Mouse (Mus musculus): ENCODE results near the gene Sh2b3.
A peak's percentile ranks its signal among the peaks of the same experiment; 100 is the strongest.
"Not testable (repeated sequence)": the region's sequence is repeated elsewhere in the genome, so short reads cannot be mapped to it uniquely, and the experiment has no call there.

The Sh2b3 gene

DNA sequence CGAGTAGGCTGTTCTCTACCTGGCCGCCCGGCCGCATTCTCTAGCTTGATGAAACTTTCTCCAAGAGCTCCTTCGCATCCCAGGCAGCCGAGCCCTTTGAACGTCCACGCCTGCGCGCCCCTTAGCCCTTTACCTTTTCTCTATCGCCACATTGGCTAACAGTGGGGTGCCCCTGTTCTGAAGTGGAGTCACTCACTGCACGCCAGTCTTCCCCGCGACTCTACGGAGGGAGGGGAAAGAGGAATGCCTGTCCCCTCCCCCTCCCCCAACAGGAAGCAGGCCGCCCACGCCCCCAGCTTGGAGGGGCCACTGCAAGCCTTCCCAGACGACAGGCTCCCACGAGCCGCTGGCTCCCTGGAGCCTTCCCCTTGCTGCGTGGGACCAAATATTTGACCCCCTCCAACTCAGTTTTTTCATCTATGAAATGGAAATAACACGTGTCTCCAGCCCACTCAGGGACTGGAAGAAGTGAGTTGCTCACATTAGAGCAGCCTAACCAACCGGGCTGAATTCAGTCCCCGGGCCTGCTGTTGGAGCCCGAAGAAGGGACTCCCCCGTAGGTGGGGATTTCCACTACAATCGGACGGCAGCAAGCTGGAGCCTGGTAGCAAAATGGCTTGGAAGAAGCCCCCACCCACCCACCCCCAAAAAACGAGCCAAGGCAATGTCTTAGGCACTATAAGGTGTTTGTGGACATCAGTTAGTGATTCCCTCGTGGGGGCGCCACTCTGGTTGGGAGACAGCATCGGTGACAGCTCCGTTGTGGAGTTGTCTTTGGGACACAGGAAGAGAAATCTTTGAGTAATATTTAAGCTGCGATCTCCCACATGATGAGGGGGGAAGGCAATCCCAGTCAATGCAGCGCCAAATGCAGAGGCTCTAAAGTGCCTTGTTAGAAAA, at the start of gene Sh2b3:
Gene Sh2b3 (minus strand): TSS at position 206 of the 900 bp plus-strand sequence.
- no peak for DNase-seq (ENCODE audit: low spot score)

DNA sequence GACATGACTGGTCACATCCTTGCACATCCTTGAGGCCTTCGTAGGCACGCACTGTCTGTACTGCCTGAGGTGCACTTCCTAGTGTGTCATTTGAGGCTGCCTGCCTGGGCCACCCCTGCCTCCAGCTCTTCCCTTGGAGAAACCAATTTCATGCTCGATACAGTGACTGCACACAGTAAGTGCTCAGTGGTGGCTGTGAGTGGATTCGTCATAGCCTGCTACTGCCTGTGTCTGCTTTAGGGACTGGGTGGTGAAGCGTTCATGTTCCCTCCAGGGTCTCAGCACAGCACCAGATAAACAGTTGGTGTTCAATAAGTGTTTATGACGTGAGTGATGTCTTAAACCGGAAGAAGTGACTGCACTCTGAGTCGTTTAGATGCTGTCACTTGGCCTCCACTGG, 45.9 kb upstream of the Sh2b3 start:
- DNase-seq (ENCODE audit: low spot score): no peak

DNA sequence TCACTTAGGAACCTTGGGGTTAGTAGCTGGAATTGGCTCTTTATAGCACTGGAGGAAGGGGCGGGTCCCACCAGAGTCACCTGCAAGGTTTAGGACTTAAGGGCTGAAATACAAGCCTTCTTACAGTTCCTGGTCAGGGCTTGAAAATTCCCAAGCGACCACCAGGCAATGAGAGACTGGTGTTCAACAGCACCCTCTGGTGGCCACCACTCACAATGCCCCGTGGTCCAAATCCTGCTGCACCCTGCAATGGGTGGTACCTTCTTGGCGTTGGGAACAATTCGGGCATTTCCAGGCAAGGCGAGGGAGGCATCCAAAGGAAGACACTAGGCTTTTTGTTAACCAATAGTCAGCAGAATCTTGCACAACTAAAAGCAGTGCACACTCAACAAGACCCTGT, 41.8 kb upstream of the Sh2b3 start:
- DNase-seq (ENCODE audit: low spot score): no peak

GRCm38 (mm10) chr5:121878703-121879102, 41.3 kb upstream of the Sh2b3 start:
- DNase-seq (ENCODE audit: low spot score): no peak

DNA sequence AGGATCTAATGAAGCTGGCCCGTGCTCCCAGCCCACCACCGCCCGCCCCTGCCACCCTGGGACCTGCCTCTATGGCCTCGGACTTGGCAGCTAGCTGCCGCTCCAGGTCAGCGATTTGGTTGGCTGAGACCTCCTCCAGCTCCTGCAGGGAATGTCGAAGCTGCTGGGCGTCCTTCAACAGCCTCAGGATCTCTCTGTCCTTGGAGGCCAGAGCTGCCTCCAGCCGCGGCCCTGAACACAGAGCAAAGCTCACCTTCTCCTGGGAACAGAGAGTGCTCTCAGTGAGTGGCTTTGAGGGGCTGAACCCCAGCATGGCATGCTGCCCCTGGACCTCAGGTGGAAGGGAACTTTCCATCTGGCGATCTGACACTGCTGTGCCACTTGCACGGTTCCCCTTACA, 39.5 kb upstream of the Sh2b3 start:
- peak; percentile 23 for DNase-seq (ENCODE audit: low spot score)

- DNase-seq (ENCODE audit: low spot score): no peak
Measured at GRCm38 (mm10) chr5:121875041-121875440, 37.6 kb upstream of the Sh2b3 start.

- peak; percentile 84 for DNase-seq (ENCODE audit: low spot score)
Measured at GRCm38 (mm10) chr5:121872158-121872557, 34.7 kb upstream of the Sh2b3 start.

DNA sequence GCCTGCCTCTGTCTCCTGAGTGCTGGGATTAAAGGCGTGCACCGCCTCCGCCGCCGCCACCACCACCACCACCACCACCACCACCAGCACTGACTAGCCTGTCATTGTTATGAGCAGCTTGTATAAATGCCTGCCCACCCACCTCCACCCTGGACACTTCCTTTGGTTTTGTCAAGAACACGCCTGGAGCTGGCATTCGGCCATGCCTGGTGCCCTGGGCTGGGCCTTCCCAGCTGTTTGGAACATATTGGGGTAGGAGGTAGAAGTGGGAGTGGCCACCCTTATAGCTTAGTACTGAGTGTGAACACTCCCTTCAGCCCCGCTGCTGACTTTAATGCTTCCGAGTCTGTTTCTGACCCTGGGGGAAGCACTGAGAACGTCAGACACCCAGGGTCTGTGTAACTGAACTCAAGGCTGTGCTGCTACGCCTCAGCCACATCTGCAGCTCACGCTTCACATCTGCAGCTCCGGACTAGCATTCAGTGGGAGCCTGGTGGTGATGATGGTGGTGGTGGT, 34.1 kb upstream of the Sh2b3 start:
- no peak for DNase-seq (ENCODE audit: low spot score)

DNA sequence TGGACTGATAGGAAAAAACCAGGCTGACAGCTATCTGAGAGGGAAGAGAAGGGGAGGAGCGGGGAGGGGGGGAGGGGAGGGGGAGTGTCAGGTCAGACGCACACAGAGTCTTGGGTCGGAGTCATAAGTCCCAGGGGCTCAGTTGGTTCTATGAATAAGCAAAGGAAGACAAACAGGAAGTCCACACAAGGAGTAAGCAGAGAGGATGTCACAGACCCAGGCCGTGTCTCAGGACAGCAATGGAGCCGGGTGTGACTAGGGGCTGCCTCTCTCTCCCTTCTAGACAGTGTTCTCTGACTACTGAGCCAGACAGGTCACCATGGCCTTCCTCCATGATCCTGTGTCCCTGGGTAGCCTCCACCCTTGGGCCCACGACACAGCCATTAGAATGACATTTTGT, 33.4 kb upstream of the Sh2b3 start:
- DNase-seq (ENCODE audit: low spot score): no peak

GRCm38 (mm10) chr5:121867963-121868362, 30.5 kb upstream of the Sh2b3 start:
- DNase-seq (ENCODE audit: low spot score): no peak

DNA sequence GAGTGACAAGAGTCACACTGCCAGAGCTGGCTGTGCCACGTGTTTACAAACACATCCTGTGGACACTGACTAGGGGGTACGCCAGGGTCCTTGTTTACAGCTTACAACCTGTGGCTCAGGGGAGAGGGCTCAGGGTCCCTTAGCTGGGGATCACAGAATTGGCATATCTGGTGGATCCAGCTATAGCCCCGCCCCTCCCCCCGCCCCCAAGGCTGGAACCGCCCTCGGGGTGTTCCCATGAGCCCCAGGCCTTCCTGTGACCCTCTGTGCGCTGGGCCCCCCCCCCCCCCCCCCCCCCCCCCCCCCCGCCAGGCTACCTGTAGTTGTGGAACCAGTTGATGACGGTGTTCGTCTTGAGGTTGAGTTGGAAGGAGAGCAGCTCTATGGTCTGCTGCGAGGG, 26.9 kb upstream of the Sh2b3 start:
- no peak for DNase-seq (ENCODE audit: low spot score)

- DNase-seq (ENCODE audit: low spot score): no peak
Measured at GRCm38 (mm10) chr5:121861964-121862363, 24.5 kb upstream of the Sh2b3 start.

DNA sequence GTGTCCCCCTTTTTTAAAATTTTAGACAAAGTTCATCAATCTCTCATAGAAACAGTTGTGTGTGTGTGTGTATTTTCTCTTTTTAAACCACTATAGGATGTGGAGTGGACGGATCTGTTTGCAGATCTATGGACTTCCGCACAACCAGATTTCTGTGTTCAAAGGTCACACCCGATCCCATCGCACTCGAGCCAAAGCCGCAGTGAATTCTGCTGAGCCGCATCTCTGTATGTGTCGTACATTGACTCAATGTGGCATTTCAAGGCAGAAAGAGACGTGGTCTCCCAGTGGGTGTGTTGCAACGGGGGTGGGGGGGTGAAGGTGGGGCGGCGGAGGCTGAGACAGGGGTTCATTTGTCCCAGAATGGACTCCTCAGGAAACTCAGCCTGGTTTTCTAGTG, 21.0 kb upstream of the Sh2b3 start:
- DNase-seq (ENCODE audit: low spot score): no peak

DNA sequence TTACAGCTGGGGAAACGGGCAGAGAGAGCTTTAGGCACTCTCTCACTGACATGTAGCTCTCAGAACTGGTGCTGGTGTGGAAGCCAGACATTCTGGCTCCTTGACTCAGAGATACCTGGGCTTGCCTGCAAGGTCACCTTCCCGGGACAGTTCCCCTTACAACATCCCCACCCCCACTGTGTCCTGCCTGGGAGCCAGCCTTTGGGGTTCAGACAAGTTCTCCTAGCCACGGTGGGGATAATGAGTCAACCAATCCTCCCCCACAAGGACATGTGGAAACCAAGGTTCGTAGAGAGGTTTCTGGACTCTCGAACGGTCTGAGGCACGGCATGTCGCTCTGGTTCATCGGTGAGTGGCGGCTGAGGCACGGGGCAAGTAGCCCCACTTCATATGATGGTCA, 19.3 kb upstream of the Sh2b3 start:
- DNase-seq (ENCODE audit: low spot score): no peak

DNA sequence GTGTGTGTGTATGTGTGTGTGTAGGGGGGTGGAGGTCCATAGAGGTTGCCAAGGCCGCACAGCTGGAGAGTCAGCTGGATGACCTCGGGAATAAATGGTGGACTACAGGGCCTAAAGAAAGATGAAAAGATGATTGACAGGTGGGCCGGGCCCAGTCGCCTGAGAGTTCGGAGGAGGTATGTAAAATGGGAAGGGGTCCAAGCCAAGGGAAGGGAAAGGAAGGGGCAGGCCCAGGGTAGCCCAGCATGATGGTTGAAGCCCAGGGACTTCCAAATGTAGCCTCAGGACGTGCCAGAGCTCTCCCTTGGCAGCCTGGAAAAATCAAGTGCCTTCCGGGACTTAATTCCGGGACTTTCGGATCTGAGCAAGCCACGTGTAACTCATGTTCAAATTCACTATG, 17.3 kb upstream of the Sh2b3 start:
- no peak for DNase-seq (ENCODE audit: low spot score)

- no peak for DNase-seq (ENCODE audit: low spot score)
Measured at GRCm38 (mm10) chr5:121853368-121854051, 16.1 kb upstream of the Sh2b3 start.

GRCm38 (mm10) chr5:121849478-121850349, 12.3 kb upstream of the Sh2b3 start:
- DNase-seq (ENCODE audit: low spot score): no peak

DNA sequence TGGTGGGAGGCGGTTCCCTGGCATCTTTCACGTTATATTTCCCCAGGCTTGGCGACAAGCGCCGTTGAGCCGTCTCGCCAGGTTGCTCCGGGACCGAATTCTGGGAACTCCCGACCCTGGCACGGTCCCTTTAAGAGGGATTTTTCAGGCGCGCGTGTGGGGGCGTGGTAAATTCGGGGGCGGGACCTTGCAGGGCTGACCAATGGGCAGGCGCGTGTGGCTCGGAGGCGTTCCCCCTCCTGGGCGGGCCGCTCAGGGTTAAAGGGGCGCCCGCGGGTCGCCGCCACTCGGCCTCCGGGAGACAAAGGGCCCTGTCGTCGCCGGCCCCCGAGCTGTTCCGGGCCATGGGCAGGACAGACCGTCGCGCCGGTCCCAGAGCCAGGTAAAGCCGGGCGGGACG, 11.3 kb upstream of the Sh2b3 start, which contains the start of gene Pheta1:
Gene Pheta1 (plus strand): TSS at position 242 of the 400 bp plus-strand sequence.
- peak; percentile 93 for DNase-seq (ENCODE audit: low spot score)

- DNase-seq (ENCODE audit: low spot score): peak; percentile 47
Measured at GRCm38 (mm10) chr5:121848035-121848519, 10.6 kb upstream of the Sh2b3 start.

- not testable (repeated sequence) for DNase-seq (ENCODE audit: low spot score)
Measured at GRCm38 (mm10) chr5:121847269-121847668, 9.8 kb upstream of the Sh2b3 start.

DNA sequence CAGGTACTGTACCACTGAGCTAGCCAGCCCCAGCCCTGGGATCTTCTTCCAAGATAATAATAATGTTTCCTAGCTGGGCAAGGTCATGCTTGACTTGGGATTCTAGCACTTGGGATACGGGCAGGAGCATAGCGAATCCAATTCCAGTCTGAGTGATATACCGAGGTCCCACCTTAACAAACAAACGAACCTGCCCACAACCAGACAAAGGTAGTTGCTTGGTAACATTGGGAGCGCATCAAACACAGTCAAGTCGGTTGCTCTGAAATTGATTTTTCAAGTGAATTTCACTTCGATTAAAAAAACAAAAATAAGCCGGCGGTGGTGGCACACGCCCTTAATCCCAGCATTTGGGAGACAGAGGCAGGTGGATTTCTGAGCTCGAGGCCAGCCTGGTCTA, 8.9 kb upstream of the Sh2b3 start:
- no peak for DNase-seq (ENCODE audit: low spot score)

- no peak for DNase-seq (ENCODE audit: low spot score)
Measured at GRCm38 (mm10) chr5:121845361-121845760, 7.9 kb upstream of the Sh2b3 start.

Measured in ovary, postnatal 36 days (tissue).